Mouse (Mus musculus): ENCODE measurements at regions not wholly inside any gene's neighbourhood (a gene's known extent, or its start where the extent isn't known, plus 50 kb on each side); places are given as distances from the start of the nearest gene placed in this dataset.

- TF ChIP-seq POLR2AphosphoS2 (IDR thresholded peaks at IDR 0.05; ENCODE audit: low read length), result no peak
- no peak for TF ChIP-seq CTCF (IDR thresholded peaks at IDR 0.05 in 2 of 3, conservative IDR thresholded peaks at IDR 0.05 in 1 of 3; ENCODE audit: control insufficient read depth in 1 of 3, insufficient read depth in 1 of 3, low read depth in 2 of 3, low read length in 3 of 3, poor library complexity in 1 of 3, severe bottlenecking in 1 of 3)
- TF ChIP-seq GATA1 (IDR thresholded peaks at IDR 0.05; ENCODE audit: low read depth, low read length), result no peak
- TF ChIP-seq TAL1 (IDR thresholded peaks at IDR 0.05; ENCODE audit: low read length), result no peak
- TF ChIP-seq MXI1 (IDR thresholded peaks at IDR 0.05; ENCODE audit: low read depth, low read length), result no peak
- no peak for TF ChIP-seq CHD2 (IDR thresholded peaks at IDR 0.05; ENCODE audit: low read length)
- TF ChIP-seq POLR2A (IDR thresholded peaks at IDR 0.05; ENCODE audit: control insufficient read depth in 1 of 2, insufficient read depth in 1 of 2, low read depth in 1 of 2, low read length in 2 of 2, poor library complexity in 1 of 2), result no peak
- TF ChIP-seq E2F4 (IDR thresholded peaks at IDR 0.05; ENCODE audit: borderline replicate concordance, low read depth, low read length), result no peak
Measured at GRCm38 (mm10) chr6:51697754-51698153, 174.1 kb downstream of the Snx10 start.
